Comparison of ENCODE assay signal across 26 mouse cellular contexts in the genomic region with DNA sequence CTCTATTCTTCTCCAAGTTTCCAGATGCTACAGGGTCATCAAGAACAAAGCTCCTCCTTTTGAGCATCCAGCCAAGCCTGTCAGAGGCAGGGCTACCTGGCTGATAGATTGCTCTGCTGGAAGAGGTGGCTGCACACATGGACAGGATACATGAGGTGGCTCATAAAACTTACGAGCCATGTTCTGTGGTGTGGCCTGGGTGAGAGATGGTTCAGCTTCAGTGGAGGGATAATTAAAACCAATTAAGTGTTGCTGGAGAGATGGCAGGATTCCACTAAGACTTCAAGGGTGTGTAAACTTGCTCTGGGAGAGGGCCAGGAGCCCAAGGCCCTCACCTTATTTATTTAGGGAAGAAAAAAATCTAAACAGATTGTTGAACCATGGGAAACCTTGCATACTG.
DNase-seq lines count a peak whose midpoint lies in the region; ATAC-seq and TF ChIP-seq lines count a peak whose summit lies in the region.
"Had no signal": no experiment of that assay in that cellular context is flagged by ENCODE, and none has a peak within 500 bp of the region (broad histone marks: within the 10 kb centered on the region; RNA-seq: fewer than 3 reads in every experiment).

No protein-coding gene starts in this region.

- no peak for TF ChIP-seq CTCF in kidney, adult 2 months (conservative IDR thresholded peaks at IDR 0.05; ENCODE audit: insufficient read depth, insufficient read length, low read depth, low read length)

- peak; percentile 89 for ATAC-seq in kidney, embryonic 14.5 days (ENCODE audit: low FRiP score, low TSS enrichment)
- ATAC-seq in kidney, embryonic 16.5 days (ENCODE audit: low FRiP score, low TSS enrichment) = peak; percentile 89
- ATAC-seq in midbrain, embryonic 11.5 days (ENCODE audit: low FRiP score) = no peak
- ATAC-seq in midbrain, embryonic 14.5 days (ENCODE audit: low FRiP score, low TSS enrichment) = no peak
- ATAC-seq: CD4-positive, CD25-positive, alpha-beta regulatory T cell, adult 4 months; forebrain, embryonic 14.5 days; forebrain, embryonic 16.5 days had no signal

- no peaks in the 10 kb centered on the region for H3K9me3 ChIP-seq in kidney, embryonic 14.5 days (ENCODE audit: control insufficient read depth, low read length)
- no peaks in the 10 kb centered on the region for H3K9me3 ChIP-seq in kidney, embryonic 16.5 days (ENCODE audit: low read length)
- H3K9me3 ChIP-seq in midbrain, embryonic 11.5 days (ENCODE audit: control insufficient read depth, low read length) = no peaks in the 10 kb centered on the region
- no peaks in the 10 kb centered on the region for H3K9me3 ChIP-seq in midbrain, embryonic 14.5 days (ENCODE audit: control insufficient read depth, low read length)
- H3K9me3 ChIP-seq: embryonic facial prominence, embryonic 13.5 days; embryonic facial prominence, embryonic 15.5 days; forebrain, embryonic 10.5 days; forebrain, embryonic 12.5 days had no signal

- WGBS in kidney, embryonic 14.5 days = 36% methylated on average over 1 of the region's 1 CpGs
- WGBS in kidney, adult 2 months = 45% methylated on average over 1 of the region's 1 CpGs
- 13% methylated on average over 1 of the region's 1 CpGs for whole genome bisulfite sequencing in kidney, embryonic 16.5 days
- 70% methylated on average over 1 of the region's 1 CpGs for WGBS in midbrain, embryonic 11.5 days
- WGBS in midbrain, embryonic 14.5 days = 73% methylated on average over 1 of the region's 1 CpGs

- DNase-seq in cerebellum, postnatal 10 days = peak; percentile 8 to 32
- no peak for DNase-seq in cerebellum, adult 18-20 months
- DNase-seq in kidney, adult 2 months = no peak
- DNase-seq in kidney, postnatal 25 days = no peak
- peak; percentile 72 for DNase-seq in midbrain, embryonic 11.5 days (ENCODE audit: low spot score, missing footprints)
- DNase-seq in midbrain, embryonic 14.5 days = no peak
- DNase-seq: adrenal gland, adult 2 months; adrenal gland, postnatal 10 days; adrenal gland, postnatal 25 days; B cell, adult 2 months; cerebellum, adult 11 months; cerebellum, adult 9-10 months; cerebellum, postnatal 36 days; embryo, embryonic 11 days had no signal

- no peak overlapping the region for H3K27ac ChIP-seq in kidney, embryonic 14.5 days (ENCODE audit: low read depth, low read length)
- no peak overlapping the region for H3K27ac ChIP-seq in kidney, adult 2 months (ENCODE audit: insufficient read depth, low read depth, low read length)
- H3K27ac ChIP-seq in kidney, embryonic 16.5 days (ENCODE audit: low read length) = no peak overlapping the region
- no peak overlapping the region for H3K27ac ChIP-seq in midbrain, embryonic 11.5 days (ENCODE audit: low read depth, low read length)
- no peak overlapping the region for H3K27ac ChIP-seq in midbrain, embryonic 14.5 days (replicated peaks; ENCODE audit: low read depth, low read length)
- H3K27ac ChIP-seq: embryonic facial prominence, embryonic 13.5 days; embryonic facial prominence, embryonic 15.5 days; forebrain, embryonic 10.5 days; forebrain, embryonic 12.5 days had no signal

- H3K36me3 ChIP-seq in kidney, embryonic 14.5 days (ENCODE audit: control insufficient read depth, insufficient read depth, low read length) = no peaks in the 10 kb centered on the region
- no peaks in the 10 kb centered on the region for H3K36me3 ChIP-seq in kidney, adult 2 months (ENCODE audit: control insufficient read depth, insufficient read depth, low read length)
- no peaks in the 10 kb centered on the region for H3K36me3 ChIP-seq in kidney, embryonic 16.5 days (ENCODE audit: insufficient read depth, low read length)
- no peaks in the 10 kb centered on the region for H3K36me3 ChIP-seq in midbrain, embryonic 11.5 days (ENCODE audit: control insufficient read depth, insufficient read depth, low read length)
- no peaks in the 10 kb centered on the region for H3K36me3 ChIP-seq in midbrain, embryonic 14.5 days (ENCODE audit: control insufficient read depth, insufficient read depth, low read length)
- H3K36me3 ChIP-seq: embryonic facial prominence, embryonic 13.5 days; embryonic facial prominence, embryonic 15.5 days; forebrain, embryonic 10.5 days; forebrain, embryonic 12.5 days; G1E had no signal

- no peak overlapping the region for H3K4me3 ChIP-seq in kidney, embryonic 14.5 days (ENCODE audit: low read length)
- H3K4me3 ChIP-seq in kidney, adult 2 months (ENCODE audit: insufficient read depth, low read depth, low read length) = no peak overlapping the region
- no peak overlapping the region for H3K4me3 ChIP-seq in kidney, embryonic 16.5 days (ENCODE audit: low read length)
- no peak overlapping the region for H3K4me3 ChIP-seq in midbrain, embryonic 11.5 days (ENCODE audit: low read depth, low read length)
- no peak overlapping the region for H3K4me3 ChIP-seq in midbrain, embryonic 14.5 days (replicated peaks; ENCODE audit: low read depth, low read length)
- H3K4me3 ChIP-seq: embryonic facial prominence, embryonic 13.5 days; embryonic facial prominence, embryonic 15.5 days; erythroblast, embryonic 14.5 days; forebrain, embryonic 10.5 days; forebrain, embryonic 12.5 days had no signal

- H3K27me3 ChIP-seq in kidney, embryonic 14.5 days (ENCODE audit: control insufficient read depth, insufficient read depth, low read length) = peaks cover 19% of the 10 kb centered on the region
- no peaks in the 10 kb centered on the region for H3K27me3 ChIP-seq in kidney, adult 2 months (replicated peaks; ENCODE audit: control insufficient read depth, insufficient read depth, low read length)
- H3K27me3 ChIP-seq in kidney, embryonic 16.5 days (ENCODE audit: insufficient read depth, low read length) = peaks cover 36% of the 10 kb centered on the region
- H3K27me3 ChIP-seq in midbrain, embryonic 11.5 days (ENCODE audit: control insufficient read depth, insufficient read depth, low read length) = no peaks in the 10 kb centered on the region
- H3K27me3 ChIP-seq in midbrain, embryonic 14.5 days (ENCODE audit: control insufficient read depth, insufficient read depth, low read length) = no peaks in the 10 kb centered on the region
- H3K27me3 ChIP-seq: CH12.LX; embryonic facial prominence, embryonic 13.5 days; embryonic facial prominence, embryonic 15.5 days; forebrain, embryonic 12.5 days had no signal

- H3K4me2 ChIP-seq in kidney, embryonic 14.5 days (replicated peaks; ENCODE audit: low read depth, low read length) = no peak overlapping the region
- no peak overlapping the region for H3K4me2 ChIP-seq in kidney, embryonic 16.5 days (replicated peaks; ENCODE audit: low read depth, low read length)
- no peak overlapping the region for H3K4me2 ChIP-seq in midbrain, embryonic 11.5 days
- no peak overlapping the region for H3K4me2 ChIP-seq in midbrain, embryonic 14.5 days (ENCODE audit: low read length)
- H3K4me2 ChIP-seq: embryonic facial prominence, embryonic 13.5 days; embryonic facial prominence, embryonic 15.5 days; forebrain, embryonic 12.5 days had no signal

- TF ChIP-seq POLR2A in kidney, adult 2 months (IDR thresholded peaks at IDR 0.05; ENCODE audit: low read depth, low read length) = no peak

- H3K9ac ChIP-seq in kidney, embryonic 14.5 days (ENCODE audit: low read depth, low read length) = no peak overlapping the region
- no peak overlapping the region for H3K9ac ChIP-seq in kidney, embryonic 16.5 days (replicated peaks; ENCODE audit: low read length)
- no peak overlapping the region for H3K9ac ChIP-seq in midbrain, embryonic 11.5 days (ENCODE audit: low read length)
- no peak overlapping the region for H3K9ac ChIP-seq in midbrain, embryonic 14.5 days (replicated peaks; ENCODE audit: low read length)
- H3K9ac ChIP-seq: embryonic facial prominence, embryonic 13.5 days; embryonic facial prominence, embryonic 15.5 days; forebrain, embryonic 12.5 days had no signal

- H3K4me1 ChIP-seq in kidney, embryonic 14.5 days (ENCODE audit: control insufficient read depth, insufficient read depth, low read length) = peaks cover 2% of the 10 kb centered on the region; the same call in 1 of the 2 replicates
- no peaks in the 10 kb centered on the region for H3K4me1 ChIP-seq in kidney, adult 2 months (ENCODE audit: control insufficient read depth, insufficient read depth, low read length)
- no peaks in the 10 kb centered on the region; the same call in 1 of the 2 replicates for H3K4me1 ChIP-seq in kidney, embryonic 16.5 days (ENCODE audit: insufficient read depth, low read length)
- H3K4me1 ChIP-seq in midbrain, embryonic 11.5 days (ENCODE audit: control insufficient read depth, insufficient read depth, low read length) = no peaks in the 10 kb centered on the region
- no peaks in the 10 kb centered on the region for H3K4me1 ChIP-seq in midbrain, embryonic 14.5 days (ENCODE audit: control insufficient read depth, insufficient read depth, low read length)
- H3K4me1 ChIP-seq: forebrain, embryonic 12.5 days had no signal

Comparison
In these comparisons a context has a peak if more than half of its experiments do, and no peak if none do; other contexts are left out.
1. DNase-seq: peak in cerebellum, postnatal 10 days (2 of 2) and midbrain, embryonic 11.5 days (single experiment); none in cerebellum, adult 18-20 months (0 of 2), kidney, adult 2 months (single experiment), kidney, postnatal 25 days (0 of 2) and midbrain, embryonic 14.5 days (single experiment).
2. ATAC-seq: peak in kidney, embryonic 14.5 days (single experiment) and kidney, embryonic 16.5 days (single experiment); none in midbrain, embryonic 11.5 days (single experiment) and midbrain, embryonic 14.5 days (single experiment).